Mouse (Mus musculus) spleen, postnatal 4 days (tissue): Measurements from ENCODE around the gene Gucy2g.
"Not testable (repeated sequence)": the region's sequence is repeated elsewhere in the genome, so short reads cannot be mapped to it uniquely, and the experiment has no call there.

Experiments used
- DNase-seq, 2 experiments: peaks; one replicate each; pipeline ENCODE4 v3.0.0; 2022; ENCODE audit warnings: low spot score in 2 of 2

The Gucy2g gene

GRCm38 (mm10) chr19:55207205-55207604 lies 33.8 kb downstream of the Gucy2g start:
- DNase-seq, result peak in 1 of 2 experiments; percentile 37

GRCm38 (mm10) chr19:55206482-55207138 lies 34.4 kb downstream of the Gucy2g start:
- DNase-seq, result peak; percentile 55 to 68

- peak in 1 of 2 experiments; percentile 27 for DNase-seq
Measured at GRCm38 (mm10) chr19:55198303-55198702, 42.7 kb downstream of the Gucy2g start.

GRCm38 (mm10) chr19:55195574-55195973 lies 45.5 kb downstream of the Gucy2g start:
- peak in 1 of 2 experiments; percentile 45 for DNase-seq

- no peak for DNase-seq
Measured at GRCm38 (mm10) chr19:55194520-55195170, 46.4 kb downstream of the Gucy2g start.

GRCm38 (mm10) chr19:55193717-55194394 lies 47.2 kb downstream of the Gucy2g start:
- DNase-seq, result no peak

- DNase-seq, result no peak
Measured at GRCm38 (mm10) chr19:55192254-55192945, 48.6 kb downstream of the Gucy2g start.

- DNase-seq, result no peak
Measured at GRCm38 (mm10) chr19:55191596-55191995, 49.4 kb downstream of the Gucy2g start.

GRCm38 (mm10) chr19:55190065-55190464 lies 51.0 kb downstream of the Gucy2g start:
- no peak for DNase-seq

- no peak for DNase-seq
Measured at GRCm38 (mm10) chr19:55185651-55186050, 55.4 kb downstream of the Gucy2g start.

GRCm38 (mm10) chr19:55185074-55185473 lies 56.0 kb downstream of the Gucy2g start:
- DNase-seq, result no peak

- no peak for DNase-seq
Measured at GRCm38 (mm10) chr19:55184442-55184841, 56.6 kb downstream of the Gucy2g start.

- no peak for DNase-seq
Measured at GRCm38 (mm10) chr19:55180433-55180832, 60.6 kb downstream of the Gucy2g start, which contains the start of gene Tectb. Gene Tectb, plus strand, starts transcription at chr19:55180733.

- no peak for DNase-seq
Measured at GRCm38 (mm10) chr19:55177143-55177542, 63.9 kb downstream of the Gucy2g start.

GRCm38 (mm10) chr19:55171585-55171984 lies 69.5 kb downstream of the Gucy2g start:
- DNase-seq, result no peak

- DNase-seq, result no peak
Measured at GRCm38 (mm10) chr19:55170399-55170798, 70.6 kb downstream of the Gucy2g start.

GRCm38 (mm10) chr19:55169236-55169729 lies 71.8 kb downstream of the Gucy2g start:
- DNase-seq, result not testable (repeated sequence)

GRCm38 (mm10) chr19:55168360-55168759 lies 72.7 kb downstream of the Gucy2g start:
- DNase-seq, result no peak

- DNase-seq, result no peak
Measured at GRCm38 (mm10) chr19:55167741-55168140, 73.3 kb downstream of the Gucy2g start.

- DNase-seq, result no peak
Measured at GRCm38 (mm10) chr19:55166741-55167140, 74.3 kb downstream of the Gucy2g start.

GRCm38 (mm10) chr19:55165954-55166353 lies 75.1 kb downstream of the Gucy2g start:
- no peak for DNase-seq
